Mouse (Mus musculus) kidney, adult 8-10 months (tissue): ENCODE data around the gene Gja6.

Source experiments
- DNase-seq, 2 experiments: peaks; one replicate each; pipeline ENCODE4 v3.0.0; 2022

The Gja6 gene

DNA sequence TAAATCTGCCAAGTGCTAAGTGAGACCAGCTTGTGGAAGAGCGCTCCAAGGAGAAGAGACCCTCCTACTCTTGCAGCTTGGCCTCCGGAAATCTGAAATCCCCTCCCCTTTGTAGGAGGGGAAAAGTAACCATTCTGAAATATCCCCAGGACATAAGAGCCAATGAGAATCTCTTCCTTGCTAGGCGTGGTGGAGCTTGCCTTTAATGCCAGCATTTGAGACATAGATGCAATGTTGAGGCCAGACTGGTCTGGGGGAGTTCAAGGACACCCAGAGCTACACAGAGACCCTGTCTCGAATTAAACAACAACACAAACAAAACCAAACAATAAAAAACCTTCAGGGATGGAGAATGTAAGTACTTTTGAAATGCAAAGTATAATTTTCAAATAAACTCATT is at the start of gene Gja6:
TSS of gene Gja6 (minus strand) at position 101 of the 400 bp plus-strand sequence.
- no peak for DNase-seq

DNA sequence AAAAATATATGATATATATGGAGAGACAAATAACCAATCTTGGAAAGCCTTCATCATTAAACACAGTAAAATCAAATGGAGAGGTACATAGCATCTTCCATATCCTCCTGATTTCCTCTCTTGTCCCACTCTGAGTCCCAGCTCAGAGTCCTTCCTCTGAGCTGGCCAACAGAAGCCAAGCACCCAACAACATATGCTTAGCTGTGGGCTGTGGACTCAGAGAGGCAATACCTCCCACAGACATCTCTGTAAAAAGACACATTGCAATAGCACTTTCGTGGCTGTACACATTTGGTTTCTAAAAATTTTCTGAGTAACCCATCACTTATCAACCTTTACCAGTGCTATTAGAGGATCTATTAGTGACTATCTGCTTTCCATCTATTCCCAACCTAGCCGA is 42.7 kb upstream of the Gja6 start:
- no peak for DNase-seq

DNA sequence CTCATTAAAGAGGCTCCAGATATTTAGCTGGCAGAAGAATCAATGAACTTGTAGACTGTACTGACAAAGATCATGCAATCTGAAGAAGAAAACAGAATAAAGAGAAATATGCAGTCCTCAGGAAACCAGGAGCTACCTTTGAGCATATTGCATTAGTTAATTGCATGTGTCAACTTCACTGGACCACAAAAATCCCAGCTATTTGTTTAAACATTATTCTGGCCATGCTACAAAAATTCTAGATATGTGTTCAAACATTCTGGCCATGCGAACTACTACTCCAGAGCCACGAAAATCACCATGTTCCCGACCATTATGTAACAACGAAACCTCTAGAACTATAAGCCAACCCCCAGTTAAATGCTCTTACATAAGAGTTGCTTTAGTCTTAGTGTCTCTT is 37.9 kb upstream of the Gja6 start:
- DNase-seq: peak in 1 of 2 experiments; percentile 18

DNA sequence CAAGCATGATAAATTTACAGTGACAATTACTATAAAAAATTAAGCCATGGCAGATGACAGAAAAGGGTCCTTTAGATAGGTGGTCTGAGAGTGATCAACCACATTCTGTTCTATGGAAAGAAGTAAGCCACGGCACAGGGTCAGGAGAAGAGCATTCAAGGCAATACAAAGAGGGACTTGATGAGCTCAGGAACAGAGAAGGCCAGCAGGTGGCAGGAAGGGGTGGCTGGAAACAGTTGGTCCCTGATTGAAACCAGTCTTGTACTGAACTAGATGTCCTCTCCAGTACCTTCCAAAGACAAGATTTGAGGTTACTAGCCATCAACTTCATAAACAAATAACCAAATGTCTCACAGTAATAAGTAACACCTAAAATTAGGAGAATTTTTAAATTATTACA is 28.7 kb upstream of the Gja6 start:
- DNase-seq: peak; percentile 6 to 26

DNA sequence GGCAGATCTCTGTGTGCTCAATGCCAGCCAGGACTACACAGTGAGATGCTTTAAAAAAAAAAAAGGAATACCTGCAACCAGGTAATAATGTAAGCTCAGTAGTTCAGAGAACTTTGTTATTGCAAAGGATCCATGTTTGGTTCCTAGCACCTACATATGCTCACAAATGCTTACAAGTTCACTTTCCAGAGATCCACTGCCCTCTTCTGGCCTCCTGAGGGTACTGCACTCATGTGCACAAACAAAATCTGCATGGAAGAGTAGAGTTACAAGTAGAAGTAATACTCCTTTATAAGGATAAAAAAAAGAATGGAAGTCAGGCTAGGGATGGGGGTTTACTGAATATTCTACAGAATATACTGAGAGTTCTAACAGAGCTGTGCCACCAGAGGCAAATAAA is 23.8 kb upstream of the Gja6 start:
- DNase-seq: peak in 1 of 2 experiments; percentile 4

DNA sequence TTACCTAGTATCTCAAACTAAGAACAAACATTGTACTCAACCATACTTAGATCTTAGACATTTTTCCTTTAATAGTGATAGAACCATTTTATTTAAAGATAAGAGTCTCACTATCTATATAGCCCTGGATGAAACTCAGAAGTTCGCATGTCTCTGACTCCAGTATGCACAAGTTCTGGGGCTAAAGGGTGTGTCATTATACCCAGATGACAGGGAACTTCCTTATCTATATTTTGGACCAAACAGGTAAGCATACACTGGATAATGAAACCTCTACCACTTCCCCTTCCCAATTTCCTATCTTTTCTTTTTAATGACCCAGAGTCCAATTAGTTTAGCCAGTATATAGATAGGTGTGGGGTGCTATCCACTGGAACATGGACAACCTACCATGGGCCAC is 22.0 kb upstream of the Gja6 start:
- no peak for DNase-seq

DNA sequence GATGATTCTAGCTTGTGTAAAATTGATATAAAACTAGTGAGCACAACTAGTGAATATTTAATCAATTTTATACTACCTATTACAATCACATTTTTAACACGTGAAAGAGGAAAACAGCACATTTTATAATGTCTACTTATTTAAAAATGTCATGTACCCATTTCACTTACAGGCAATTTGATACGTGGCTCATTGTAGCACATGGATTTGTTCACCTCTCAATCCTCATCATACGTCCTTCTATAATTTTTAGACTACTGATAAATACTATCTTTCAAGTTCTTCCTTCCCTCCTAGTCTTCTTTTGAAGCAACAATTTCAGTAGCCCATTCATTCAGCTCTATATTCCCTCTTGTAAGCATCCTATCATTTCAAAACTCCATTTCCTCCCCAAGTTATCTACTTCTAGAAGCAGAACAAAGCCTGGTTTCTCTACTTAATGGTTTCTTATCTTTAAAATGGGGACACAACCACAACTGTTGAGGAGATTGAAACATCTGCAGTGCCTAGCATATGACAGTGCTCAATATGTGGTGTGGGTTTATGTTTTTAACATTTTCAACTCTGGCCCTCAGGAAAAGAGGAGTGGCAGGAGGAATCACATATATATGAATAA is 12.3 kb upstream of the Gja6 start:
- DNase-seq: no peak

DNA sequence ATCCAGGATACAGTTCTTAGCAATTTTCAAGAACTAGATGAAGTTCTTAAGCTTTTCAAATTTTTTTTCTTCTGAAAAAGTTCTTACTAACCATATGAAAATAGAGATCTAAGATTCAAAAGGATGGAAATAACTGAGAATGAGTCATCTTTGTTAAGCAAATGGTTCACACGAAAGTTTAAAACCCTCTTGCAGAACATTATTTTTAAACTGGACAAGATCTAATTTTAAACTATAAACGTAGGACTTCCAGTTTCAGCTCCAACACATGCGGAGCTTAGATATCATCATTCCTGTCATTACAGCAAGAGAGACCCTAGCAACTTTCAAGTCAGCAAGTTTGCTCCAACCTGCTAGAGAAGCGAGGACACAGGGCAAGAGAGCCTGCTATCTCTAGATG is 375 bp downstream of the Gja6 start:
- DNase-seq: no peak

DNA sequence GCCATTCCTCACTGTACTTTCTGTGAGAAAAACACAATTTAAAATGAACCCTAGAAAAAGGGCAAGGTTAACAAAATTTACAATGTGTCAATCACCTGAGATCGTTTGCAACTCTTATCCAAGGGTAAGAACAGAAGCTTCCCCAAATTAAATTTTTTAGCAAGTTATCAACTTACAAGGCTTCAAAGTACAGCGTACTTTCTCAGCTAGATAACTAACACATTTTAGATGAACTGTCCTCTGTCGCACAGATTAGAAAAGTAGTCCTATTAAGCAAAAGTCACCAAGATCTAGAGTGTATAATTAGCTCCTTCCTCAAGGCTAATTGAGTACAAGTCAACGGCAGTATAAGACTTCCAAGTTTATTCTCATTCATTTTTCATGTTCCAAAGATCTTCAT is 939 bp downstream of the Gja6 start:
- no peak for DNase-seq

DNA sequence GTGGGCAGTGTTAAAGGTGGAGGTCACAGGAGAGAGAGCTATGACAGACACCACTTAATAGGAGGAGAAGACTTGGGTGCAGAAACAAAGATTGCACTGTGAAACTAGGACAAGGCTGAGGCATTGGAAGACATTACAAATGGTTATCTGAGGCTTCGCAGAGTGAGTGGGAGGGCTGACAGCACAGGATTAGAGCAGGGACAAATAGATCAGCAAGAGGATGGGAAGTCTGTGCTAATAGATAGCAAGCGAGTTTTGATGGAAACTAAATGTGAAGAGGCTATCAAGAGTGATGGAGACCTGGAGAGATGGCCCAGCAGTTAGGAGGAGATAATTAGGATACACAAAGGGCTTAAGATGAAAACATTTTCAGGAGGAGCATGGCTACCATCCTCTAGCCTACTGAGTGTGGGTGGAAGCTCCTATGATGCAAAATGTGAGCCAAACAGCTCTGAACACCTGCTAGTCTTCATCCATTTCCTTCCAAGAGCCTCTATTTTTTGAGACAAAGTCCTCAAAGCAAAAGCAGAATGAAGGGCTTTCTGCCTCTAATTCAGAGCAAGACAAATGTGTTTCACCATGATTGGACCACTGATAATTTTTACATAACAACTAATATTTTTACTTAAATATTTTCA is 1.7 kb downstream of the Gja6 start:
- DNase-seq: no peak

DNA sequence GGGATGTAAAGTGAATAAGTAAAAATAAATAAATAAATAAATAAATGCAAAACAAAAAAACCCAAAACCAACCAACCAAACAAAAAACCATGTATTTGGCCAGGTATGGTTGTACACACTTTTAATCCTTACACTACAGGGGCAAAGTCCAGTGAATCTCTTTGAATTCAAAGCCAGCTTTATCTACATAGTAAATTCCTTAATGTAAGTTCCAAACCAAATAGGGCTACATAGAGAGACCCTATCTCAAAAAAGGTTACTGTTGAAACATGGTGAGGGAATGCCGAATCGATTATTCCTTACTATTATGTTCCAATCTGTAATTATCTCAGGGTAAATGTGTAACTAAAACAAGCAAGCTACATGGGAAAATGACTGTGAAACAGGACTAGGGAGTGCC is 5.7 kb downstream of the Gja6 start:
- DNase-seq: no peak

DNA sequence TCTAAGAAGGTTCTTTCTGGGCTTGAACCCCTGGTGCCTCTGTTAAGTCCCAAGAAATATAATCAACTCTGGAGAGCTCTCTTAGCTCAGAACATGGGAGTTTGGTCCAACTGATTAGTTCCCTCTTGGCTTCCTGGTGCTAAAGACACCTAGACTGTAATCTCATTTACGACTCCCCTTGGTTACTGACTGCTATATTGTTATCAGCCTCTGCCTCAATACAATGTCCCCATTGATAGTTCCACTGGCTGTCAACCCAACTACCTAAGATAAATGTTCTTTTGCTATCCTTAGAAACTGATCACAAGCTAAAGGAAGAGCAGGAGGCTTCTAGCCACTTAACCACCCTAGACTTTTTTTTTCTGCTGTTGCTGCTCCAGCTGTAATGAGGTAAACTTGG is 14.8 kb downstream of the Gja6 start:
- no peak for DNase-seq

DNA sequence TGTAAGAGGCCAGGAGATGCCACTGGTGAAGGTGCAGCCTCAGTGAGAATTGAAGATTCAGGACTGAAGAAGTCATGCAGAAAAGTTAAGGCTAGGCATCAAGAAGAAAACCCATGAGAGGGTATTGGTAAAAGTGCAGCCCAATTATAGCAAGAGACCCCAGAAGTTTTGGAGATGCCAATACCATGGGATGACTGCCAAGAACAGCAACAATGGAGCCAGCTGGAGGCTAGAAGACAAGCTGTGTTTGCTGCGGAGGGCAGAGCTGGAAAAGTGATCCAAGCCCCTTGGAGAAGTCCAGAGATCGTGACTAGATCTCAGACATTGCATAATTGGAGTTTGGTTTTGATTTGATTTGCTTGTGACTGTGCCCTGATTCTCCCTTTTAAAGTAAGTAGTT is 20.6 kb downstream of the Gja6 start:
- DNase-seq: no peak

DNA sequence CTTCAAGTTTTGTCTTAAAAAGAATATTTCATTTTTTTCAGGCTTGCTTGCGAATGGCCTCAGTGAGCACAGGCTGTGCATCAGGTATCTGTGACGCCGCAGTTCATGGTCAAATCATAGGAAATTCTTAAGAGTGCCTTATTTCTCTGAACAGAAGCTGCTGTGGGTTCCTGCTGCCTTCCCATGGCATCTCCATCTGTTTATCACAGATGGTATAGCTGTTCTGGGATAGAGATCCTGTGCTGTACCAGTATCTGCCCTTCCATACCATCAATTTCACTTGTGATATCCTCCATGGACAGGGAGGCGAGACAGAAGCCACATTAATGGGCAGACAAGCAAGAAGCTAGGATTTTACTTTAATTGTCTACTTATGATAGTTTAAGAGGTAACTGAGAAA is 40.3 kb downstream of the Gja6 start:
- DNase-seq: no peak

DNA sequence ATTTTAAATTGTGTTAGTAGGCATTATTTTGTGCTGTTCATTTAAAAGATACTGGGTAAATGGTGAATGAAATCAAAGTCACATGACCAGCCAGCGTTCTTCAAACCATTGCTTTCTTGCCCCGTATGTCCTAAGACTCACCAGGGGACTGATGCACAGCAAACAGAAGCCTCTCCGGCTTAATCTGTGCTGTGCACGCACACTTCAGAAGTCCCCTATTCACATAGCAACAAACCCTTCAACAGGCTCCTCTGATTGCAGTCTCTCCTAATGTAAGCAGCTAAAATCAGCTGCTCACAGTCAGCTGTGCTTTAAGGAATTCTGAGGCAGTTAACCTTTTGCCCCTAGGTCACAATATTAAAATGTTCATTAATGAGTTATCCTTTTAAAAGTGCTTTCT is 41.8 kb downstream of the Gja6 start:
- DNase-seq: no peak

DNA sequence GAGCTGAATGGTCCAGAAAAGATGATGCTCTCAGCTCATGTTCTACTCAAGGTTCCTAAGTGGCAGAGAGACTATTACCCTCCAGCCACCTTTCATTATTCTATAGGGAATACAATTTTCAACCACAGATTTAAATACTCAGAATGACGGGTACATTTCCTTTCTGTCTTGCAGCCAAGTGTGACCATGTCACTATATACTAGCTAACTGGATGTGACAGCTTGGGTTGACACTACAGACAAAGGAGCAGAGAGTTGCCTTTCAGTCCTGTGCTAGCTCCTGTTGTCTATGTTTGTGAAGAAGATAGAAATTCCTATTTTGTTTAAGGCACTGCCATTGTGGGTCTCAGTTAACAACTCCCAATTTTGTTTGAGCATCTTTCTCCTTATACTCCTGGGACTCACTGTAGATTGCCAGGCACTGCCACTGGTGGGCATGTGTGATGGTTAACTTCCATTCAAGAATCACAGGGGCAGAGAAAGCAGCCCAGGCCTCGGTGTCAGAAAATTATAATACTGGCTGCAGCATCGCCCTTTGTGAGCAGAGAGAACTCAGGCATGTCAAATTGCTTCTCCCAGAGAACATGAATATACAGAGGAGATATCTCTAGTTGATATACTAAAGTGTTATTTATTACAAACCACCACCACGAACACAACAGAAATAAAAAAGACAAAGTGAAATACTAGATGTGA is 43.0 kb downstream of the Gja6 start:
- no peak for DNase-seq
